Mouse (Mus musculus): Measurements from ENCODE around the gene Asdurf. TPM values are rescaled to one million over a fixed set of nuclear protein-coding genes. Genes with fewer than 3 reads are reported as not detected.
A peak's percentile ranks its signal among the peaks of the same experiment; 100 is the strongest.
"Not testable (repeated sequence)": the region's sequence is repeated elsewhere in the genome, so short reads cannot be mapped to it uniquely, and the experiment has no call there.

Asdurf gene
- not detected in 2 replicates for polyA plus RNA-seq (2014; fragmentation: Nextera tagmentation; extraction: Ambion mirVana)

DNA sequence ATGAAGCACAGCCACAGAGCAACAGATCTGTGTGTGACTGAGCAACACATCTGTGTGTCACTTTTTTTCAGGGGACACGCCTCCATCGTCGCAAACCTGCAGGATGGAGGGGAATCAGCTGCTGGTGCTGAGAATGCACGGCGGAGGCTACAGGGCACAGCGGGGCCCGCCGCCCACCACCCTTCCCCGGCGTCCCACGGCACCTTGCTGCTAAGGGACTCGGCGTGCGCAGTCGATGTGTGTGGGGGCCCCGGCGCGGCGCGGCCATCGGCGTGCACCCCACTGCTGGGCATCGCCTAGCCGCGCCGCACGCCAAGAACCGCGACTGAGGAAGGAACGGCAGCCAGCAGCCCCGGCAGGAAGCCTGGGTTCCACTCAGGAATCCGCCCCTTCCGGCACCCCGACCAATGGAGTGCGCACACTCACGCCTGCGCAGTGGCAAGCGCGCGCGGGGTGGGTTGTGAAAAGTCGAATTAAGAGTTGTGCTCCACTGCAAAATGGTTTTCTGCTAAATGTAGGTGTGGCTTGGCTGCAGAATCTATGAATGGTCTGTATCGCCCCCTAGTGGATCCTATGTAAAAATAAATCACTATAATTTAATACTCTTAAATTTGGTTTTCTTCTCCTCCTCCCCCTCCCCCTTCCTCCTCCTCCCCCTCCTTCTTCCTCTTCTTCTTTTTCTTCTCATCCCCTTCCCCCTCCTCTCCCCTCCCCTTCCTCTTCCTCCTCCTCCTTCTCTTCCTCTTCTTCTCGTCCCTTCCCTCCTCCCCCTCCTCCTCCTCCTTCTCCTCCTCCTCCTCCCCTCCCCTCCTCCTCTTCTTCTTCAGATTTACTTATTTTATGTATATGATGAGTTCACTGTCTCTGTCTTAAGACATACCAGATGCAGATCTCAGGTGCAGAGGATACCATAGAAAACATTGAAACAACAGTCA is at the start of gene Asdurf, which contains the start of the genes Gm28551 and Asnsd1:
Gene Asdurf (minus strand): TSS at position 293 of the 935 bp plus-strand sequence.
Gene Gm28551 (minus strand): TSS at position 341 of the 935 bp plus-strand sequence.
Gene Asnsd1 (minus strand): TSS at position 426 of the 935 bp plus-strand sequence.
- under 1% methylated on average over 43 of the region's 44 CpGs for WGBS
- Histone ChIP-seq H3K27ac (replicated peaks; ENCODE audit: low read depth, low read length) (0 out of 2 replicates have a peak within 1 kb of the TSS, but pooled peaks have one; percentile 65), H3K4me3 (ENCODE audit: low read depth, low read length) (peak within 1 kb of the TSS; percentile 85), H3K9me3 (replicated peaks; ENCODE audit: control insufficient read depth, low read length) (no peaks in the 10 kb centered on the region), H3K9ac (replicated peaks; ENCODE audit: low read length) (peak within 1 kb of the TSS; percentile 95), H3K4me2 (ENCODE audit: low read depth, low read length) (peak within 1 kb of the TSS; percentile 39), H3K27me3 (ENCODE audit: control insufficient read depth, insufficient read depth, low read length) (no peaks in the 10 kb centered on the region), H3K4me1 (ENCODE audit: control insufficient read depth, insufficient read depth, low read length) (no peaks in the 10 kb centered on the region), H3K36me3 (replicated peaks; ENCODE audit: control insufficient read depth, insufficient read depth, low read depth, low read length) (no peaks in the 10 kb centered on the region; the same call in 1 of the 2 replicates)
- DNase-seq (ENCODE audit: low spot score) (peak; percentile 97), ATAC-seq (replicated peaks; ENCODE audit: insufficient number of reproducible peaks, low FRiP score, low TSS enrichment, low read depth) (peak; percentile 99)

DNA sequence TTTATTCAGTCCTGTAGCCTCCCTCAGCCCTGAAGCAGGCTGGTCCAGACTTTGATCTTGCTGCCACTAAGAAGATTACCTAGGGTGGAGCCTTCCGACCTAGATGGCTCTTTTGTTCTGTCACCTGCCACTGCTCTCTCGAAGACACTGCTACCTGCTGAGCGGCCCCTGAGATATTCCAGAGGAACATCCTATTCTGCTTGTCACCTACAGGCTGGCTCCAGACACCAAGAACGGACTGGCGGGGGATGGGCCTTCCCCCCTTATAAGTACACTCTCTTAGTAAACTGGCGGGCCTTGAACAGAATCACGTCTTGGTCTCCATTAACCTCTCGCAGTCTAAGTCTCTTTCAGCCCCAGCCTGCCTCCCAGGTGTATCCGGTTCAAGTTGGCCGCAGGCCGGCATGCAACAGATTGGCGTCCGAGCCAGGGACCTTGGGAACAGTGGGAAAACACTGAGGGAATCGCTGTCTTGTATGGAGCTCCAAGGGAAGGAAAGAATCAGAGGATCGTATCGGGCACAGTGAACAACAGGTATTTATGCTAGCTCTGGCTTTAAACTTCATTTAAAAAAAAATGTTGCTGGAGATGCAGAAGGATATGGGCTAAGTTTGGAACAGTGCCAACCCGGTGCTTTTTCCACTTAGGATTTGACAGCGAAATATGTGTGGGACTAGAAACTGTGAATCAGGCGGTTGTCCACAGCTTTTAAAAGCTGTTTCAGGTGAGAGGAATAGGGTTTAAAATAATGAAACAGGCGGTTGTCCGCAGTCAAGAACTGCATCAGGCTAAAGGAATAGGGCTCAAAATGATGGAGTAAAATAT is 41.7 kb upstream of the Asdurf start:
- DNase-seq (ENCODE audit: low spot score) = peak; percentile 30
- H3K27me3 ChIP-seq (ENCODE audit: control insufficient read depth, insufficient read depth, low read length); H3K27ac ChIP-seq (replicated peaks; ENCODE audit: low read depth, low read length); H3K36me3 ChIP-seq (replicated peaks; ENCODE audit: control insufficient read depth, insufficient read depth, low read depth, low read length); H3K9me3 ChIP-seq (replicated peaks; ENCODE audit: control insufficient read depth, low read length); ATAC-seq (replicated peaks; ENCODE audit: insufficient number of reproducible peaks, low FRiP score, low TSS enrichment, low read depth); H3K4me3 ChIP-seq (ENCODE audit: low read depth, low read length); H3K4me1 ChIP-seq (ENCODE audit: control insufficient read depth, insufficient read depth, low read length); H3K4me2 ChIP-seq (ENCODE audit: low read depth, low read length); H3K9ac ChIP-seq (replicated peaks; ENCODE audit: low read length): not testable (repeated sequence)
- 29% methylated on average over 21 of the region's 21 CpGs for WGBS

- WGBS = 90% methylated on average over 9 of the region's 14 CpGs
- no peak for DNase-seq (ENCODE audit: low spot score)
- no peaks in the 10 kb centered on the region for H3K36me3 ChIP-seq (replicated peaks; ENCODE audit: control insufficient read depth, insufficient read depth, low read depth, low read length)
- H3K9ac ChIP-seq (replicated peaks; ENCODE audit: low read length) = no peak overlapping the region
- no peak overlapping the region for H3K27ac ChIP-seq (replicated peaks; ENCODE audit: low read depth, low read length)
- peak; percentile 44; the same call in 1 of the 2 replicates for ATAC-seq (replicated peaks; ENCODE audit: insufficient number of reproducible peaks, low FRiP score, low TSS enrichment, low read depth)
- no peaks in the 10 kb centered on the region for H3K9me3 ChIP-seq (replicated peaks; ENCODE audit: control insufficient read depth, low read length)
- no peak overlapping the region for H3K4me2 ChIP-seq (ENCODE audit: low read depth, low read length)
- H3K4me3 ChIP-seq (ENCODE audit: low read depth, low read length) = no peak overlapping the region
- H3K27me3 ChIP-seq (ENCODE audit: control insufficient read depth, insufficient read depth, low read length) = no peaks in the 10 kb centered on the region
- H3K4me1 ChIP-seq (ENCODE audit: control insufficient read depth, insufficient read depth, low read length) = no peaks in the 10 kb centered on the region
Observed at GRCm38 (mm10) chr1:53388762-53389161, 36.3 kb upstream of the Asdurf start.

DNA sequence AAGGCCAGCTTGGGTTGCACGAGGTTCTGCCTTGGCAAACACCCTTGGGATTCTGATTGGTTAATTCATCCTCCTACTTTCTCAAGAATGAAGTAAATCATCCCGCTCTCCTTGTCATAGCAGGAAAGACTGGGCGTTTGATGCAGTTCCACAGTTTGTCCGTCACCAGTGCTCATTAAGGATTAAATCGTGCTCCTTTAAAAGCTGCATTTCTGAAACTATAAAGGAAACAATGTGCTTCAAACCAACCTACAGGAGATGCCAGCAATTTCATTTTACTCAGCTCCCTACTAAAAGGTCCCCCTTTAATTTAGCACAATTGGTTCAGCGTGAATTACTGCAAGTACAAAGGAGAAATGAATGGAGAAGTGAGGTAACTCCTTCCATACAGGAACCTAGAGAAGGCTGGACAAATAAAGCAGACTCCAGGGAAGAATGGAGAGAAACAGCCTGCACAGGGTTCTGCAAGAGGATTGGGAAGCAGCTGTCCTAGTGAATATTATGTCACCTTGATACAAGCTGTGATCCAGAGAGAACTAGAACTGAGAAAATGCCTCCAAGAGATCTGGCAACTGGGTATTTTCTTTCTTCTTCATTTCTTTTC is 31.8 kb upstream of the Asdurf start:
- Histone ChIP-seq H3K9me3 (replicated peaks; ENCODE audit: control insufficient read depth, low read length) (no peaks in the 10 kb centered on the region), H3K4me3 (ENCODE audit: low read depth, low read length) (no peak overlapping the region), H3K27ac (replicated peaks; ENCODE audit: low read depth, low read length) (no peak overlapping the region), H3K36me3 (replicated peaks; ENCODE audit: control insufficient read depth, insufficient read depth, low read depth, low read length) (no peaks in the 10 kb centered on the region), H3K9ac (replicated peaks; ENCODE audit: low read length) (no peak overlapping the region), H3K27me3 (ENCODE audit: control insufficient read depth, insufficient read depth, low read length) (no peaks in the 10 kb centered on the region), H3K4me1 (ENCODE audit: control insufficient read depth, insufficient read depth, low read length) (no peaks in the 10 kb centered on the region), H3K4me2 (ENCODE audit: low read depth, low read length) (no peak overlapping the region)
- 77% methylated on average over 6 of the region's 6 CpGs for WGBS
- no peak for ATAC-seq (replicated peaks; ENCODE audit: insufficient number of reproducible peaks, low FRiP score, low TSS enrichment, low read depth)
- DNase-seq (ENCODE audit: low spot score) = no peak

DNA sequence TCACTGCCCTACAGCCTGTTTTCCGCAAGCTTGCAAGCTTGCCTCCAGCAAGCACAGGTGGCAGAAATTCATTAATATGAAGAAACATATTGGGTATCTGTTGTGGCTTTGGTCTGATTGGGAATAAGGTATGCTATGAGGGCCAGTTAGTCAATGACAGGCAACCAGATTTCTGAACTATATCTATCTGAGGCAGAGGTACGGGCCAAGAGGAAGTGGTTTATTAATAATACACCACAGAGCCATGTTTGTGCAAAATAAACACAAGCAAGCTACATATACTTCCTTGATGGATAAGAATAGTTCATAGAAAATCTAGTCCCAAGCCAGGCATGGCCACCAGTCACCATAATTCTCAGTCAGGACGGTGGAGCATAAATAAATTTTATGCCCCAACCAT is 25.3 kb upstream of the Asdurf start:
- no peak for DNase-seq (ENCODE audit: low spot score)

GRCm38 (mm10) chr1:53375965-53376364 is 23.5 kb upstream of the Asdurf start:
- not testable (repeated sequence) for ATAC-seq (replicated peaks; ENCODE audit: insufficient number of reproducible peaks, low FRiP score, low TSS enrichment, low read depth); H3K27me3 ChIP-seq (ENCODE audit: control insufficient read depth, insufficient read depth, low read length); H3K4me1 ChIP-seq (ENCODE audit: control insufficient read depth, insufficient read depth, low read length); H3K9me3 ChIP-seq (replicated peaks; ENCODE audit: control insufficient read depth, low read length); H3K36me3 ChIP-seq (replicated peaks; ENCODE audit: control insufficient read depth, insufficient read depth, low read depth, low read length); DNase-seq (ENCODE audit: low spot score); H3K4me2 ChIP-seq (ENCODE audit: low read depth, low read length); H3K4me3 ChIP-seq (ENCODE audit: low read depth, low read length); H3K27ac ChIP-seq (replicated peaks; ENCODE audit: low read depth, low read length); H3K9ac ChIP-seq (replicated peaks; ENCODE audit: low read length)
- WGBS = 84% methylated on average over 2 of the region's 2 CpGs

More for the DNA sequence above, 25.3 kb upstream of the Asdurf start:
- H3K9ac ChIP-seq (replicated peaks; ENCODE audit: low read length) = no peak overlapping the region
- no peak overlapping the region for H3K4me2 ChIP-seq (ENCODE audit: low read depth, low read length)
- H3K4me3 ChIP-seq (ENCODE audit: low read depth, low read length) = no peak overlapping the region
- no peak for ATAC-seq (replicated peaks; ENCODE audit: insufficient number of reproducible peaks, low FRiP score, low TSS enrichment, low read depth)
- WGBS = 80% methylated on average over 3 of the region's 3 CpGs
- no peaks in the 10 kb centered on the region for H3K4me1 ChIP-seq (ENCODE audit: control insufficient read depth, insufficient read depth, low read length)
- no peaks in the 10 kb centered on the region for H3K36me3 ChIP-seq (replicated peaks; ENCODE audit: control insufficient read depth, insufficient read depth, low read depth, low read length)
- no peak overlapping the region for H3K27ac ChIP-seq (replicated peaks; ENCODE audit: low read depth, low read length)
- H3K27me3 ChIP-seq (ENCODE audit: control insufficient read depth, insufficient read depth, low read length) = no peaks in the 10 kb centered on the region
- no peaks in the 10 kb centered on the region for H3K9me3 ChIP-seq (replicated peaks; ENCODE audit: control insufficient read depth, low read length)

GRCm38 (mm10) chr1:53358988-53359387 is 6.6 kb upstream of the Asdurf start:
- DNase-seq (ENCODE audit: low spot score) (no peak), ATAC-seq (replicated peaks; ENCODE audit: insufficient number of reproducible peaks, low FRiP score, low TSS enrichment, low read depth) (no peak)
- Histone ChIP-seq H3K4me3 (ENCODE audit: low read depth, low read length) (no peak overlapping the region), H3K27me3 (ENCODE audit: control insufficient read depth, insufficient read depth, low read length) (no peaks in the 10 kb centered on the region), H3K4me2 (ENCODE audit: low read depth, low read length) (no peak overlapping the region), H3K9ac (replicated peaks; ENCODE audit: low read length) (no peak overlapping the region), H3K9me3 (replicated peaks; ENCODE audit: control insufficient read depth, low read length) (no peaks in the 10 kb centered on the region), H3K36me3 (replicated peaks; ENCODE audit: control insufficient read depth, insufficient read depth, low read depth, low read length) (no peaks in the 10 kb centered on the region), H3K27ac (replicated peaks; ENCODE audit: low read depth, low read length) (no peak overlapping the region), H3K4me1 (ENCODE audit: control insufficient read depth, insufficient read depth, low read length) (no peaks in the 10 kb centered on the region)
